Mouse (Mus musculus): ENCODE measurements around the gene Iqsec1.

- TF ChIP-seq CTCF (conservative IDR thresholded peaks at IDR 0.05 in 1 of 2, IDR thresholded peaks at IDR 0.05 in 1 of 2; ENCODE audit: low read depth in 2 of 2, low read length in 2 of 2) (no peak), ZNF384 (IDR thresholded peaks at IDR 0.05; ENCODE audit: low read depth, low read length) (no peak), EP300 (IDR thresholded peaks at IDR 0.05; ENCODE audit: low read length) (no peak), POLR2A (IDR thresholded peaks at IDR 0.05; ENCODE audit: low read depth, low read length) (no peak), MAFK (IDR thresholded peaks at IDR 0.05; ENCODE audit: insufficient replicate concordance, low read length) (no peak), KAT2A (IDR thresholded peaks at IDR 0.05; ENCODE audit: insufficient replicate concordance, low read length) (no peak), TBP (conservative IDR thresholded peaks at IDR 0.05; ENCODE audit: low read depth, low read length) (no peak), USF1 (IDR thresholded peaks at IDR 0.05; ENCODE audit: low read depth, low read length) (no peak), ELF1 (IDR thresholded peaks at IDR 0.05; ENCODE audit: low read depth, low read length) (no peak)
Observed at GRCm38 (mm10) chr6:91028256-91028655, 39.8 kb upstream of the Iqsec1 start.
